Mouse (Mus musculus): ENCODE measurements around the gene 1700019N19Rik.

The 1700019N19Rik gene

DNA sequence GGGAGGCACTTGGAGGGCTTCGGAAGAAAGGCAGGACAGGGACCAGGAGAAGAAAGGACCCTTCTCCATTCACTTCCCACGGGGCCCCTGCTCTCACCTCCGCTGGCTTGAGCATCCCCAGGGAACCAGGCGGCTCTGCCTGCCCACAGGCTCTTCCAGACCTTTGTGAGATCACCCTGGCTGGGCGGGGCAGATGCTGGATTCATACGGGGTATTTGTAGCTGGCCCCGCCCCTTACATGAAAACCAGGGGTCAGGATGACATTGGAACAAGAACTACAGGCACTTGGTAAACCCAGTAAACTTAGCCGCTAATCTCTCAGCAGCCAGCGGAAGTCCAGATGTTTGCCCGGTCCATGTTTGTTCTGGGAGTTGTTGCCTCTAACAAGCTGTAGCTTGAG lies at the start of gene 1700019N19Rik:
Gene 1700019N19Rik, minus strand, starts transcription at position 178 of the 400 bp plus-strand sequence.
- DNase-seq (ENCODE audit: low spot score in 2 of 2) = no peak

DNA sequence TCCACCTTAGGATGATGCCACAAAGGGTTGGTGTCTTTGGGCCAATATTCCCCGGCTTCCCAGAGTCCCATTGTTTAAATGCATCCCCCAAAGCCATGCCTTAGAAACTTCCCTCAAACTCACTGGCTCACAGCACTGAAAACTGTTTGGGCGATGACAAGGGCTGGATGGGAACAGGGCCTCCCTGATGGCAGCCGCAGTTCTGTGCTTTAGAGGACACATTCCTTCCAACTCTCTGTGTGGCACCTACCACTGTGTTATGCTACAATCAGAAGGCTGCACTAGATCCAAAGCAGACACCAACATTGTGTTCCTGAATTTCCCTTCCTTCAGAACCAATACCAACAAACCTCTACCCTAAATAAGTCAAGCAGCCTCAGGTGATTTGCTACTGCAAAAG lies 49.3 kb upstream of the 1700019N19Rik start:
- no peak for DNase-seq (ENCODE audit: low spot score in 2 of 2)

- no peak for DNase-seq (ENCODE audit: low spot score in 2 of 2)
These were observed 46.5 kb upstream of the 1700019N19Rik start for GRCm38 (mm10) chr19:58840721-58841271.

GRCm38 (mm10) chr19:58839806-58840205 lies 45.5 kb upstream of the 1700019N19Rik start:
- no peak for DNase-seq (ENCODE audit: low spot score in 2 of 2)

- no peak for DNase-seq (ENCODE audit: low spot score in 2 of 2)
These were observed 45.1 kb upstream of the 1700019N19Rik start for GRCm38 (mm10) chr19:58839345-58839744.

DNA sequence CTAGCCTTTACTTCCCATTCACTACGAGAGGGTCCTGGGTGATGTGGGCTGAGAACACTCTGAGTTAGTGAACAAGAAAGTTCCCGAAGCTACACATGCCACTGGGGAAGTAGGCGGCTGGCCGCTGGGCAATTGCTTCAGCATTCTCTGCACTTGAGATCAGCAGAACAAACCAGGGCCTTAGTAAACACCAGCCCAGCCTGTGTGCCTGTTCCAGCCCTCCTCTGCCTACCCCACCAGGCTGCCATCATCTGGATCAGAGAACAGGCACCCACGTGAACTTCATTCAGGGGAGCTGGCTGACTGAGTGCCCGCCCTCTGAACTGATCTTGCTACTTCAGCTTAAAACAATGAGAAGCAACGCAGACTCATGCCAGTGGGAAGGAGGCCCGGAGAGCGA lies 44.4 kb upstream of the 1700019N19Rik start:
- DNase-seq (ENCODE audit: low spot score in 2 of 2) = no peak

DNA sequence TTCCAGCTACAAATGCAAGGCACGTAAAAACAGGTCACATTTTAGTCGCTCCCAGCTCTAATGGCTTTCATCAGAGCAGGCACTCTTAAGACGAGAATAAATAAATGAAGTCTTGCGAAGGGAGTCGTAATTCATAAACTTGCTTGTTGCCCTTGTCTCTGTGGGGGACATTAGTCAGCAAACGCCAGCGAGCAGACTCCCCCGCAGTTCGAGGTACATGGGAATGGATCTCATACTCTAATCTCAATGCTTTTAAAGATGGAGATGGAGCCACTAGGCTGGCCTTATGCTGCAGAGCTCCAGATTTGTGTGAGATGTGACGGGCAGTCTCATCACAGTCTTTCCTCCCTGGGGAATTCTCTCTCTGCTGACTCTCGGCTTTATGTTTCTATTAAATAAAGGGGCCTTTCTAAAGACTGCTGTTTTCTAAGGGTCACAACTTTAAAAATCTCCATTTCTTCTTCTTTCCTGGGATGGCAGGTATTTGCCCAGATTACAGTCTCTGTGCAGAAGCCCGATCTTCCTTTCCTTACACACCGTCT lies 39.4 kb upstream of the 1700019N19Rik start:
- no peak for DNase-seq (ENCODE audit: low spot score in 2 of 2)

GRCm38 (mm10) chr19:58832988-58833387 lies 38.7 kb upstream of the 1700019N19Rik start:
- DNase-seq (ENCODE audit: low spot score in 2 of 2) = no peak

DNA sequence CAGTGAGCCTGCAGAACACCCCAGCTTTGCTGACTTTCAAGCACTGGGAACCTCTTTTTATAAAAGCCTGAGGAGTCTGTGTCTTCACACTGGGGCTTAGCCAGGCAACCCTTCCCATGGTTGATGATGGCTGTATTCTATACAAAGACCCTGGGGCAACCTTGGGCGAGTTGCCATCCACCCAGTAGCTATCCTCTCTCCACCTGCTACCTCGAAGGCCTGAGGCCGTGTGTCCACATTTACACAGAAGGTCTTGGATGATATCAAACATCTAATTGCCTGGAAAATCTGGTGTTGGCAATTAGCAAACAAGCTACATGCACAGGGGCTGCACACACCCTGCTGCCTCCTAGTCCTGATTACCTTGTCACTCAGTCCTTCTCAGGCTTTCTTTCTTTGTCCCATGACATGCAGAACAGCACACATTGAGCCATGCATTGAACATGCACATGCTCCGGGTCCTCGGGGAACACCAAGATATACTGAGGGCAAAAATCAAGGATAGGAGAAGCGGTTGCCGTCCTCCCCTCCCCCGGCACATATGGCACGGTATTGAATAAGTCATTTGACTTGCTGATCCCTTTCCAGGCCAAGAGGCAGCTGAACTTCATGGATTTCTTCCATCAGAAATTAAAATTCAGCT lies 37.1 kb upstream of the 1700019N19Rik start:
- DNase-seq (ENCODE audit: low spot score in 2 of 2) = no peak

DNA sequence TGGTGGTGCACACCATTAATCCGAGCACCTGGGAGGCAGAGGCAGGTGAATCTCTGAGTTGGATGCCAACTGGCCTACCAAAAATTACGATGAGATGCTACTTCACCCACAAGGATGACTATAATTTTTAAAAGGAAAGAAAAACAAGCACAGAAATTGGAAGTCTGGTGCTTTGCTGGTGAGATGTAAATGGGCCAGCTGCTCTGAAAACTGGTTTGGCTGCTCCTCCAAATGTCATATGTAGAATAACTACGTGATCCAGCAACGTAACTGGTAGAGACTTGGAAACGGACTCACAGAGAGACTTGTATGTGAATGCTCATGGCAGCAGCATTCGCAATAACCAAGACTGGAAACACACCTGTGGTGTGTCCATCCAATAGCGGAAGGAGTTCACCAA lies 35.9 kb upstream of the 1700019N19Rik start:
- DNase-seq (ENCODE audit: low spot score in 2 of 2) = no peak

DNA sequence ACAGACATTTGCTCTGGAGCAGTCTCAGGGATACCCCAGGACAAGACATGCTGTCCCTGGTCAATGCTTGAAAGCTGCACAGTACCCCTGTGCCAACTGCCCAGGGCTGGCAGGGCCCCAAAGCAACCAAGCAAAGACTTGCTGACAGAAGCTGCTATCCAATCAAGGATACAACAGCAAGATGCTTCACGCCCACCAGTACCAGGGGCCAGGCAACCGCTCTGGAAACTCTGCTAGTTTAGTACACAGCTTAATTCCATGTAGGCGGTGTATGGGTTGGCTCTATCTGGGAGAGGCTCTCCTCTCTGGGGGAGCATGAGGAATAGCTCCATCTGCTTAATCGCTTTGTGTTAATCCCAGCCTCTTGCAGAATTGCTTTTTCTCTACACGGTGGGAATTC lies 35.3 kb upstream of the 1700019N19Rik start:
- no peak for DNase-seq (ENCODE audit: low spot score in 2 of 2)

DNA sequence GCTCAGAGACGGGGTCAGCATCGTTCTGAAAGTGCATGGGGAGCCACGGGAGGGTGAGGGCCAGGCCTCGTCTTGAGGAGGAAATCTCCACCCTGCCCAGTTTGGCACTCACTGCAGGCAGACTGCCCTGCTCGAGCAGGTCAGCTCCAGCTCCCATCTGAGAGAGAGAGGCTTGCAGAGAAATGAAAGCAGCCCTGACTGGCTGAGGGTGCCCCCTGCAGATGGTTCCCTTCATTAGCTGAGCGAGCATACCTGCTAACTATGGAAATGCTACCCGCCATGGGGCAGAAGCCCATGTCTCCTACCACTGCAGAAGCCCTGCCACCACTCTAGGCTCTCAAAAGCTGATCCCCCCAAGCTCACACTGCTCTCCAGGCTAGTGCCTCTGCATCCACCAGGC lies 33.4 kb upstream of the 1700019N19Rik start:
- no peak for DNase-seq (ENCODE audit: low spot score in 2 of 2)

DNA sequence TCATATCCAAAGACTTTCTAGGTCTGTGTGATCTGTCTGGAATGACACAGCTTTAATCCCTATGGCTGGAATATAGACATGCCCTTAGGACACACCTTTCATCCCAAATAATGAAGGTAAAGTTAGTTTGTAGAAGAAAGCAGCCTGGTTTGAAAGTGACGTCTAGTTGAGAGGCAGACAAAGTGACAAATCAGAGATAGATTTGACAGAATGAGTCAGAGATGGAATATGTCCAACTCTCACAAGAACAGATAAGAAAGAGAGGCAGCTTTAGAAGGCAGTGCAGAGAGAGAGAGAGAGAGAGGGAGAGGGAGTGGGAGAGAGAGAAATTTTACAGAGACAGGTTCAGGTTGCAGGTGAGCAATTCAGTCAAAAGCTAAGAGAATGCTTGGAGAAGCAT lies 30.1 kb upstream of the 1700019N19Rik start:
- DNase-seq (ENCODE audit: low spot score in 2 of 2) = no peak

GRCm38 (mm10) chr19:58823301-58823700 lies 29.0 kb upstream of the 1700019N19Rik start:
- no peak for DNase-seq (ENCODE audit: low spot score in 2 of 2)

GRCm38 (mm10) chr19:58822454-58823200 lies 28.4 kb upstream of the 1700019N19Rik start:
- no peak for DNase-seq (ENCODE audit: low spot score in 2 of 2)

- no peak for DNase-seq (ENCODE audit: low spot score in 2 of 2)
These were observed 24.5 kb upstream of the 1700019N19Rik start for GRCm38 (mm10) chr19:58818571-58819415.

DNA sequence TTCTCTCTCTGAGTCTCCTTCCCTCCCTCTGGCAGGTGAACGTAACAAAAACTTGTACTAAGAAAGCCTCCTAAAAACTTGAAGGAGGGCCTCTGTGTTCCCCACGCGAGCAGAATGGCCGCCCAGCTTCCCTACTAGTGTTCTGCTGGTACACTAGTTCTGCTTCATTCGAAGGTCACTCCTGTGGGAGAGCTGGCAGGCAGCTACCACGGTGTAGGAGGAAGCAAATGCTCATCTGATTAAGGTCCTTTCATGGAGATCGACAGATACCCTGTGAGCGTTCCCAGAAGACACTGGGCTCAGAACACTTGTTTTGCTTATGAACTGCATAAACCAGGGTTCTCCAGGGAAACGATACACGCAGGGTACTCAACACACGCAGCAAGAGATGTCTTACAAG lies 23.1 kb upstream of the 1700019N19Rik start:
- no peak for DNase-seq (ENCODE audit: low spot score in 2 of 2)

DNA sequence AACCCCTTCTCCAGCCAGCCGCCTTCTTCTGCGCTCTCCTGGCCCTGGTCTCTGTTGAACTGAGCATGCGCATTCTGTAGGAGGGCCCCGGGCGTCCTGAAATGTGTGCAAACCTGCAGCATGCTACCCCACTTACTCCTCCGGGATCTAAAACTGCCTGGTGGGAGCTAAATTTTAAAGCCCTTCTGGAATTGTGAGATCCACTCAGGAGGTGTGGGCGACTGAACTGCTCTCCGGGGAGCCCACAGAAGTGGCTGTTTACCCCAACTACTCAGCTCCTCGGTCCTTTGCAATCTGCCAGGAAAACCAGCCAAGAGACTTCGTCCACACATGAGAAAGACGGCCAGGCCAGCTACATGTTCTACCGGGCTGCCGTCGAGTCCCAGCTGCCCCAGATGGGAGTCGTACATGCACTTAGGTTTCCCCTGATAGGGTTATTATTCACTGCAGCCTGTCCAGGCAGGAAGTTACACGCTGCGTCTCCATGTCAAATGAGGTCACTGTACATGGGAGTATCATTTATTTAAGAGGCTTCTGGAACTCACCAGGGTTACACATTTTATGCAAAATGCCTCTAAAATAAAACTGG lies 22.3 kb upstream of the 1700019N19Rik start:
- no peak for DNase-seq (ENCODE audit: low spot score in 2 of 2)

DNA sequence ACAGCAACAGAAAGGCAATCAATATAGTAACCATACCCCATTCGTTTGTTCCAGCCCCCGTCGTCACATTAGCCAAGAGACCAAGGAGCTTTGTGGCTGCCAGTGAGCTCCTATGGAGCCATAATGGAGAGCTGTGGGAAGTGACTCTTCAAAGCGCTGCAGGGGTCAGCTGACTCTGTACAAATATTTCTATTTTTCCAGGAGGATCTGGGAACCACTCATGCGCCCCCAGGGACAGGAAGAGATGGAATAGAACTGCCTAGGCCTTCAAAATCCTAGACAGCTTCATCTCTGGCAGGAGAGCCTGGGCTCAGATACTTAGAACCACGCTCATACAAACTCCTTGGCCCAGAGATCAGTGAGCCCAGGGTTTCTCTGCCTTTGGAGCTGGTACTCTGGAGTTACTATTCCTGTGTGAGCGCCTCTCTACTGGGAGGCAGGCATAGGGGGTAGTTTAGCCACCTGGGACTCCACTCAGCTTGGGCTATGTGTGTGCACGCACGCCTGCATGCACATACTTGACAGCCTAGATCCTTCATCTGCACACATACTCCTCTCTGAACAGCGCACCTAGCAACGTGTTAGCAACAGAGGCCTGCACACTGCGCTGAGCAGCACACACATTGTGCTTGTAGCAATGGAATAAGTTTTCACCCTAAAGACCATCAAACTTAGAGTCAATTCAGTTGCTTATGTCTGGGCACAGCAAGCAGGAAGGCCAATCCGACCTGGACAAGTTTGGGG lies 21.1 kb upstream of the 1700019N19Rik start:
- DNase-seq (ENCODE audit: low spot score in 2 of 2) = no peak

- DNase-seq (ENCODE audit: low spot score in 2 of 2) = no peak
These were observed 16.3 kb upstream of the 1700019N19Rik start for GRCm38 (mm10) chr19:58810536-58810935.

DNA sequence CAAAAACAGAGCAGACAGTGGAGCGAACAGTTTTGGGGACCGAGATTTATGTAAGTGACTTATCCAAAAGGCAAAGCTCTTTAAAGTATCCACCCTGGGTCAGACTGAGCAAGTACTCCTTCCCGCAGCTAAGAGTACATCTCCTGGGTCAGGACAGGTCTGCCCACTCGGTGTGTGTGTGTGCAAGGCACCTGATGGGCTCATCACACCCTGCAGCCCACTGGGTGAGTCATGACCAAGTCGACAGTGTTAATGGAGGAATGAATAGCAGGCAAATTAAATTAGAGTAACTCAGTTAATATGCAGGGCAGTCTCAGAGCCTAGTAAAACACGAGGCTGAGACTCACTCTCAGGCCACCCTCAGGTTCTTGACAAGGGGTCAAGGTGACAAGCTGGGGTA lies 14.6 kb upstream of the 1700019N19Rik start:
- DNase-seq (ENCODE audit: low spot score in 2 of 2) = no peak
